Mouse (Mus musculus) bone marrow macrophage, adult 2 months (primary cell): ENCODE measurements around the gene Prkcb.

Experiments
- CTCF ChIP-seq: IDR thresholded peaks from 2 replicates; pipeline ENCODE4 v1.5.1; 2012; ENCODE audit warnings: low read depth, mild to moderate bottlenecking, low read length, moderate library complexity
- POLR2A ChIP-seq: IDR thresholded peaks from 2 replicates; pipeline ENCODE4 v1.6.1; 2012; ENCODE audit warnings: mild to moderate bottlenecking, low read depth, low read length, borderline replicate concordance

GRCm38 (mm10) chr7:122622125-122622774 lies 333.7 kb downstream of the Prkcb start:
- no peak for TF ChIP-seq POLR2A
- TF ChIP-seq CTCF: no peak
